10 mouse cellular contexts compared by ENCODE assay signal in the genomic region with DNA sequence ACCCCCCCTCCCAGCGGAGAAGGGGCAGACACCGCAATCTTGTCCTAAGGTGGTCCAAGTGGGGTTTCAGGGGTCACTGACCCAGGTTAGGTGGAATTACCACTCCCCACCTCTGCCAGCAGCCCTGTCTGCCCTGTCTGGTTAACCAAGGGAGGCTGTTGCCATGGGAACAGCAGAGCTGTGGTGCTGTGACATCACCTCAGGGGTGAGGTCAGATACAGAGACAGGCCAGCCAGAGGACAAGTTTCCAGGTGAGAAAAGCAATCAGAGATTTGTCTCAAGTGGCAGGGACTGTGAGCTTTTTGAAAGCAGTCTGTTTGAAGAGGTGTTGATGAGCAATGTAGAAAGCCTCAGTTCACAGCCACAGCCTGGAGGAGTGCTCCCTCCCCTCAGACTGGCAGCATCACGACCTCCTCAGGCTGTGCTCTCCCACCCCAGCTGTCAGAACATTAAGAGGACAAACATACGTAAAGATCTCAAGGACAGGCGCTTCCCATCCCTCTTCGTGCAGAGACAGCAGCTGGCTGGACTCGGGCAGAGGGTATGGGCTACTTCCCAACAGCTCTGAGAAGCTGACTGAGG. TPM values are rescaled to one million over a fixed set of nuclear protein-coding genes. Genes with fewer than 3 reads are reported as not detected.
DNase-seq lines count a peak whose midpoint lies in the region; ATAC-seq lines count a peak whose summit lies in the region.
"Had no signal": no experiment of that assay in that cellular context is flagged by ENCODE, and none has a peak within 500 bp of the region (broad histone marks: within the 10 kb centered on the region; RNA-seq: fewer than 3 reads in every experiment).

A gene (minus strand): TSS at position 101 of the 582 bp plus-strand sequence.

- H3K4me2 ChIP-seq in kidney, embryonic 14.5 days (replicated peaks; ENCODE audit: low read depth, low read length), result no peak within 1 kb of the TSS
- H3K4me2 ChIP-seq in hindbrain, embryonic 15.5 days, result no peak within 1 kb of the TSS
- peak within 1 kb of the TSS; percentile 33 for H3K4me2 ChIP-seq in midbrain, embryonic 16.5 days (ENCODE audit: low read length)

- H3K9me3 ChIP-seq in kidney, embryonic 14.5 days (ENCODE audit: control insufficient read depth, low read length), result no peaks in the 10 kb centered on the region
- no peaks in the 10 kb centered on the region for H3K9me3 ChIP-seq in hindbrain, embryonic 15.5 days
- H3K9me3 ChIP-seq in midbrain, embryonic 16.5 days (replicated peaks; ENCODE audit: control insufficient read depth, low read length, poor library complexity, severe bottlenecking), result no peaks in the 10 kb centered on the region

- peaks cover 37% of the 10 kb centered on the region for H3K4me1 ChIP-seq in kidney, embryonic 14.5 days (ENCODE audit: control insufficient read depth, insufficient read depth, low read length)
- H3K4me1 ChIP-seq in hindbrain, embryonic 15.5 days (replicated peaks), result peaks cover 39% of the 10 kb centered on the region
- peaks cover 17% of the 10 kb centered on the region for H3K4me1 ChIP-seq in midbrain, embryonic 16.5 days (ENCODE audit: control insufficient read depth, insufficient read depth, low read length)

- ATAC-seq in kidney, embryonic 14.5 days (ENCODE audit: low FRiP score, low TSS enrichment), result peak; percentile 77
- ATAC-seq in hindbrain, embryonic 15.5 days (ENCODE audit: low FRiP score, low read depth), result no peak
- ATAC-seq in midbrain, embryonic 16.5 days, result peak; percentile 61; the same call in 1 of the 2 replicates

- no peak within 1 kb of the TSS for H3K4me3 ChIP-seq in kidney, embryonic 14.5 days (ENCODE audit: low read length)
- H3K4me3 ChIP-seq in hindbrain, embryonic 15.5 days, result no peak within 1 kb of the TSS
- H3K4me3 ChIP-seq in midbrain, embryonic 16.5 days (ENCODE audit: low read depth, low read length), result no peak within 1 kb of the TSS
- H3K4me3 ChIP-seq: myocyte had no signal

- H3K9ac ChIP-seq in kidney, embryonic 14.5 days (ENCODE audit: low read depth, low read length), result peak within 1 kb of the TSS; percentile 23; the same call in 1 of the 2 replicates
- no peak within 1 kb of the TSS for H3K9ac ChIP-seq in hindbrain, embryonic 15.5 days
- 0 out of 2 replicates have a peak within 1 kb of the TSS, but pooled peaks have one; percentile 8 for H3K9ac ChIP-seq in midbrain, embryonic 16.5 days (ENCODE audit: low read depth, low read length)

- peaks cover 5% of the 10 kb centered on the region; the same call in 1 of the 2 replicates for H3K36me3 ChIP-seq in kidney, embryonic 14.5 days (ENCODE audit: control insufficient read depth, insufficient read depth, low read length)
- no peaks in the 10 kb centered on the region for H3K36me3 ChIP-seq in hindbrain, embryonic 15.5 days
- H3K36me3 ChIP-seq in midbrain, embryonic 16.5 days (ENCODE audit: control insufficient read depth, insufficient read depth, low read length), result no peaks in the 10 kb centered on the region

- WGBS in kidney, embryonic 14.5 days, result 16% methylated on average over 7 of the region's 7 CpGs
- 32% methylated on average over 7 of the region's 7 CpGs for WGBS in hindbrain, embryonic 15.5 days
- WGBS in midbrain, embryonic 16.5 days, result 25% methylated on average over 7 of the region's 7 CpGs

- H3K27ac ChIP-seq in kidney, embryonic 14.5 days (ENCODE audit: low read depth, low read length), result peak within 1 kb of the TSS; percentile 69; the same call in 1 of the 2 replicates
- peak within 1 kb of the TSS; percentile 28; the same call in 1 of the 2 replicates for H3K27ac ChIP-seq in hindbrain, embryonic 15.5 days (replicated peaks)
- peak within 1 kb of the TSS; percentile 64 for H3K27ac ChIP-seq in midbrain, embryonic 16.5 days (ENCODE audit: low read length)

- no peaks in the 10 kb centered on the region for H3K27me3 ChIP-seq in kidney, embryonic 14.5 days (ENCODE audit: control insufficient read depth, insufficient read depth, low read length)
- H3K27me3 ChIP-seq in hindbrain, embryonic 15.5 days, result no peaks in the 10 kb centered on the region
- H3K27me3 ChIP-seq in midbrain, embryonic 16.5 days (ENCODE audit: control insufficient read depth, insufficient read depth, low read depth, low read length), result no peaks in the 10 kb centered on the region

- no peak for DNase-seq in kidney, adult 9 months
- peak; percentile 28 for DNase-seq in ZHBTc4 (ENCODE audit: low read depth, low spot score)
- no peak for DNase-seq in adipocyte (ENCODE audit: low spot score)
- no peak for DNase-seq in layer of hippocampus, postnatal 36 days
- no peak for DNase-seq in cerebellum, postnatal 25 days

RNA-seq across cellular contexts. Expression of the gene that starts here (rescaled TPM):
- 0.41 and 0.42 TPM in 2 replicates for polyA plus RNA-seq in kidney, embryonic 14.5 days (2014; fragmentation: Nextera tagmentation; extraction: Ambion mirVana)
- 0.08 and 0.34 TPM in 2 replicates for polyA plus RNA-seq in hindbrain, embryonic 15.5 days (2015; fragmentation: Nextera tagmentation; extraction: Ambion mirVana)
- polyA plus RNA-seq in midbrain, embryonic 16.5 days (2015; fragmentation: Nextera tagmentation; extraction: Ambion mirVana), result 0.10 and 0.15 TPM in 2 replicates
- total RNA-seq in layer of hippocampus, postnatal 36 days (2021), result 1 to 10 TPM; 1.2 to 1.4 TPM
- polyA plus RNA-seq: large intestine, adult 2 months had no signal

Comparison
In these comparisons a context has a peak if more than half of its experiments do, and no peak if none do; other contexts are left out.
1. Peak in ATAC-seq, H3K27ac ChIP-seq and H3K9ac ChIP-seq in kidney, embryonic 14.5 days; RNA of the gene not detected or under 1 TPM.
2. Peak in ATAC-seq, H3K27ac ChIP-seq, H3K9ac ChIP-seq and H3K4me2 ChIP-seq in midbrain, embryonic 16.5 days; RNA of the gene not detected or under 1 TPM.